Mouse (Mus musculus): ENCODE measurements around the gene Tnfsf18.

Tnfsf18 gene

GRCm38 (mm10) chr1:161494343-161494742 lies at the start of gene Tnfsf18:
Gene Tnfsf18, plus strand, starts transcription at chr1:161494655.
- DNase-seq (ENCODE audit: low spot score) = peak; percentile 63

GRCm38 (mm10) chr1:161444858-161445257 lies 49.6 kb upstream of the Tnfsf18 start:
- DNase-seq (ENCODE audit: low spot score) = no peak

GRCm38 (mm10) chr1:161451683-161452245 lies 42.7 kb upstream of the Tnfsf18 start:
- no peak for DNase-seq (ENCODE audit: low spot score)

- DNase-seq (ENCODE audit: low spot score) = no peak
Measured at GRCm38 (mm10) chr1:161452250-161452649, 42.2 kb upstream of the Tnfsf18 start.

GRCm38 (mm10) chr1:161463388-161464085 lies 30.9 kb upstream of the Tnfsf18 start:
- no peak for DNase-seq (ENCODE audit: low spot score)

- DNase-seq (ENCODE audit: low spot score) = no peak
Measured at GRCm38 (mm10) chr1:161477221-161477620, 17.2 kb upstream of the Tnfsf18 start.

- DNase-seq (ENCODE audit: low spot score) = no peak
Measured at GRCm38 (mm10) chr1:161479854-161480253, 14.6 kb upstream of the Tnfsf18 start.

GRCm38 (mm10) chr1:161482211-161482610 lies 12.2 kb upstream of the Tnfsf18 start:
- DNase-seq (ENCODE audit: low spot score) = no peak

- no peak for DNase-seq (ENCODE audit: low spot score)
Measured at GRCm38 (mm10) chr1:161487069-161487468, 7.4 kb upstream of the Tnfsf18 start.

- DNase-seq (ENCODE audit: low spot score) = no peak
Measured at GRCm38 (mm10) chr1:161491766-161492165, 2.7 kb upstream of the Tnfsf18 start.

- no peak for DNase-seq (ENCODE audit: low spot score)
Measured at GRCm38 (mm10) chr1:161496866-161497645, 2.6 kb downstream of the Tnfsf18 start.

- no peak for DNase-seq (ENCODE audit: low spot score)
Measured at GRCm38 (mm10) chr1:161500114-161500810, 5.8 kb downstream of the Tnfsf18 start.

GRCm38 (mm10) chr1:161500811-161501146 lies 6.3 kb downstream of the Tnfsf18 start:
- DNase-seq (ENCODE audit: low spot score) = no peak

- DNase-seq (ENCODE audit: low spot score) = no peak
Measured at GRCm38 (mm10) chr1:161506317-161506716, 11.9 kb downstream of the Tnfsf18 start.

GRCm38 (mm10) chr1:161507623-161508047 lies 13.2 kb downstream of the Tnfsf18 start:
- DNase-seq (ENCODE audit: low spot score) = no peak

GRCm38 (mm10) chr1:161517355-161517754 lies 22.9 kb downstream of the Tnfsf18 start:
- DNase-seq (ENCODE audit: low spot score) = no peak

- no peak for DNase-seq (ENCODE audit: low spot score)
Measured at GRCm38 (mm10) chr1:161520223-161520622, 25.8 kb downstream of the Tnfsf18 start.

- no peak for DNase-seq (ENCODE audit: low spot score)
Measured at GRCm38 (mm10) chr1:161528173-161528572, 33.7 kb downstream of the Tnfsf18 start.

- DNase-seq (ENCODE audit: low spot score) = no peak
Measured at GRCm38 (mm10) chr1:161550596-161551095, 56.2 kb downstream of the Tnfsf18 start.

GRCm38 (mm10) chr1:161552098-161552497 lies 57.6 kb downstream of the Tnfsf18 start:
- no peak for DNase-seq (ENCODE audit: low spot score)
